Mouse (Mus musculus) cerebellum, postnatal 36 days (tissue): ENCODE data around the gene Pdilt.

Experiments
- DNase-seq, 2 experiments: peaks; one replicate each; pipeline ENCODE4 v3.0.0; 2021 to 2022; ENCODE audit warnings: mixed read lengths in 2 of 2

Pdilt gene

GRCm38 (mm10) chr7:119490041-119490780 lies 33.1 kb downstream of the Pdilt start:
- DNase-seq, result no peak

GRCm38 (mm10) chr7:119486683-119487082 lies 36.6 kb downstream of the Pdilt start:
- DNase-seq, result no peak

GRCm38 (mm10) chr7:119484154-119484553 lies 39.1 kb downstream of the Pdilt start:
- DNase-seq, result no peak

GRCm38 (mm10) chr7:119479256-119479655 lies 44.0 kb downstream of the Pdilt start, which contains the start of gene Umod:
Umod (minus strand) TSS chr7:119479282.
- no peak for DNase-seq

- no peak for DNase-seq
These were observed 46.5 kb downstream of the Pdilt start for GRCm38 (mm10) chr7:119476500-119477389.

- DNase-seq, result no peak
These were observed 64.1 kb downstream of the Pdilt start, which contains the start of gene Gp2 for GRCm38 (mm10) chr7:119459185-119459584. Gp2 (minus strand) TSS chr7:119459285.

GRCm38 (mm10) chr7:119454192-119454591 lies 69.1 kb downstream of the Pdilt start:
- no peak for DNase-seq

GRCm38 (mm10) chr7:119443849-119444248 lies 79.4 kb downstream of the Pdilt start:
- no peak for DNase-seq

GRCm38 (mm10) chr7:119441938-119442337 lies 81.4 kb downstream of the Pdilt start:
- no peak for DNase-seq
